8 mouse cellular contexts compared by ENCODE assay signal in genomic region chr11:104197861-104198260, GRCm38 (mm10). TPM values are rescaled to one million over a fixed set of nuclear protein-coding genes. Genes with fewer than 3 reads are reported as not detected.
A peak's percentile ranks its signal among the peaks of the same experiment; 100 is the strongest.
DNase-seq lines count a peak whose midpoint lies in the region; ATAC-seq and TF ChIP-seq lines count a peak whose summit lies in the region.
"Had no signal": no experiment of that assay in that cellular context is flagged by ENCODE, and none has a peak within 500 bp of the region (broad histone marks: within the 10 kb centered on the region; RNA-seq: fewer than 3 reads in every experiment).

No protein-coding gene starts in this region.

- no peak for TF ChIP-seq CTCF in kidney, postnatal 0 days (IDR thresholded peaks at IDR 0.05; ENCODE audit: low read depth)

- no peak overlapping the region for H3K9ac ChIP-seq in kidney, postnatal 0 days (ENCODE audit: low read depth, low read length)
- H3K9ac ChIP-seq in kidney, embryonic 14.5 days (ENCODE audit: low read depth, low read length), result no peak overlapping the region

- no peaks in the 10 kb centered on the region for H3K4me1 ChIP-seq in kidney, postnatal 0 days (replicated peaks; ENCODE audit: insufficient read depth, low read length)
- no peaks in the 10 kb centered on the region for H3K4me1 ChIP-seq in kidney, embryonic 14.5 days (ENCODE audit: control insufficient read depth, insufficient read depth, low read length)

- H3K27me3 ChIP-seq in kidney, postnatal 0 days (ENCODE audit: insufficient read depth, low read length), result no peaks in the 10 kb centered on the region
- peaks cover 3% of the 10 kb centered on the region; the same call in 1 of the 2 replicates for H3K27me3 ChIP-seq in kidney, embryonic 14.5 days (ENCODE audit: control insufficient read depth, insufficient read depth, low read length)

- H3K9me3 ChIP-seq in kidney, postnatal 0 days (replicated peaks; ENCODE audit: low read length), result no peaks in the 10 kb centered on the region
- H3K9me3 ChIP-seq in kidney, embryonic 14.5 days (ENCODE audit: control insufficient read depth, low read length), result peaks cover 5% of the 10 kb centered on the region; the same call in 1 of the 2 replicates

- no peak overlapping the region for H3K27ac ChIP-seq in kidney, postnatal 0 days
- no peak overlapping the region for H3K27ac ChIP-seq in kidney, embryonic 14.5 days (ENCODE audit: low read depth, low read length)

- 2% methylated on average over 10 of the region's 10 CpGs for WGBS in kidney, postnatal 0 days
- WGBS in kidney, embryonic 14.5 days, result 5% methylated on average over 10 of the region's 10 CpGs

- no peak overlapping the region for H3K4me3 ChIP-seq in kidney, postnatal 0 days (replicated peaks; ENCODE audit: low read depth, low read length)
- H3K4me3 ChIP-seq in kidney, embryonic 14.5 days (ENCODE audit: low read length), result no peak overlapping the region

- H3K36me3 ChIP-seq in kidney, postnatal 0 days (ENCODE audit: insufficient read depth, low read length), result no peaks in the 10 kb centered on the region
- no peaks in the 10 kb centered on the region for H3K36me3 ChIP-seq in kidney, embryonic 14.5 days (ENCODE audit: control insufficient read depth, insufficient read depth, low read length)

- H3K4me2 ChIP-seq in kidney, postnatal 0 days (ENCODE audit: low read length), result no peak overlapping the region
- H3K4me2 ChIP-seq in kidney, embryonic 14.5 days (replicated peaks; ENCODE audit: low read depth, low read length), result no peak overlapping the region

- peak; percentile 46 for DNase-seq in kidney, postnatal 0 days (ENCODE audit: low spot score)
- peak; percentile 36 for DNase-seq in Muller cell, postnatal 12 days (ENCODE audit: inconsistent ontology term)
- peak; percentile 51 for DNase-seq in embryo, embryonic 10 days (ENCODE audit: low spot score)
- no peak for DNase-seq in cerebellum, adult 18-20 months
- no peak for DNase-seq in left cerebral cortex, adult 8-10 months (ENCODE audit: low spot score in 2 of 2)

- no peak for ATAC-seq in kidney, postnatal 0 days (replicated peaks; ENCODE audit: low FRiP score, low read depth)
- ATAC-seq in kidney, embryonic 14.5 days (ENCODE audit: low FRiP score, low TSS enrichment), result no peak
- peak; percentile 47; the same call in 1 of the 2 replicates for ATAC-seq in megakaryocyte progenitor cell, adult 5-6 weeks (replicated peaks; ENCODE audit: poor library complexity)

RNA-seq across cellular contexts. Expression of gene Sppl2c, which starts 11.7 kb away (rescaled TPM):
- polyA plus RNA-seq in kidney, postnatal 0 days (2015; fragmentation: Nextera tagmentation; extraction: Ambion mirVana), result not detected in 2 replicates
- polyA plus RNA-seq in kidney, embryonic 14.5 days (2014; fragmentation: Nextera tagmentation; extraction: Ambion mirVana), result not detected in 2 replicates
- not detected in 2 replicates for total RNA-seq in megakaryocyte progenitor cell, adult 5-6 weeks (2015)
- total RNA-seq in megakaryocyte progenitor cell, adult 5-6 weeks (2017), result not detected in 2 replicates
- not detected for total RNA-seq in left cerebral cortex, adult 8-10 months (2022)
- total RNA-seq: layer of hippocampus, postnatal 25 days had no signal

RNA-seq across cellular contexts. Expression of gene Mapt, which starts 33.3 kb away (rescaled TPM):
- 6.7 and 11.4 TPM in 2 replicates for polyA plus RNA-seq in kidney, postnatal 0 days (2015; fragmentation: Nextera tagmentation; extraction: Ambion mirVana)
- 4.7 and 5.0 TPM in 2 replicates for polyA plus RNA-seq in kidney, embryonic 14.5 days (2014; fragmentation: Nextera tagmentation; extraction: Ambion mirVana)
- 0.27 TPM in 1 of 2 replicates, not detected in the other for total RNA-seq in megakaryocyte progenitor cell, adult 5-6 weeks (2015)
- total RNA-seq in megakaryocyte progenitor cell, adult 5-6 weeks (2017), result 0.27 TPM in 1 of 2 replicates, not detected in the other
- 100 to 1,000 TPM; 361 to 377 (median 364) TPM for total RNA-seq in left cerebral cortex, adult 8-10 months (2022)

Comparison
In these comparisons a context has a peak if more than half of its experiments do, and no peak if none do; other contexts are left out.
1. DNase-seq: peak in kidney, postnatal 0 days (single experiment), Muller cell, postnatal 12 days (single experiment) and embryo, embryonic 10 days (single experiment); none in cerebellum, adult 18-20 months (0 of 2) and left cerebral cortex, adult 8-10 months (0 of 2).
2. RNA of gene Mapt, which starts 33.3 kb away (total RNA-seq): 361 to 377 TPM in left cerebral cortex, adult 8-10 months; 0.27 TPM in megakaryocyte progenitor cell, adult 5-6 weeks; every median in the first group is over 100 times any median in the second.